Mouse (Mus musculus) forebrain, embryonic 14.5 days (tissue): ENCODE measurements around the gene Fam205c. TPM values are rescaled to one million over a fixed set of nuclear protein-coding genes. Genes with fewer than 3 reads are reported as not detected.

Source experiments
- ATAC-seq: fragments of 200-750 bp; cut with Nextera tagmentation; 2 replicates; pipeline ENCODE4 v1.8.0; 2017; ENCODE audit warnings: mild to moderate bottlenecking, moderate library complexity
- DNase-seq: peaks from one replicate; pipeline ENCODE4 v3.0.0-alpha.2; 2015; ENCODE audit warnings: low spot score
- H3K27ac ChIP-seq: fragments of 300-500 bp; sonication (generic); 2 replicates; pipeline ENCODE4 v1.5.1; 2014; ENCODE audit warnings: low read depth, mild to moderate bottlenecking, control low read depth, low read length, moderate library complexity
- H3K27me3 ChIP-seq: fragments of 300-500 bp; sonication (generic); replicated peaks from 2 replicates; pipeline ENCODE4 v1.6.1; 2014; ENCODE audit warnings: low read length, control low read depth, mixed read lengths; ENCODE audit not compliant: control insufficient read depth, insufficient read depth
- H3K36me3 ChIP-seq: fragments of 300-500 bp; sonication (generic); 2 replicates; pipeline ENCODE4 v1.6.1; 2014; ENCODE audit warnings: low read length, control low read depth; ENCODE audit not compliant: control insufficient read depth, insufficient read depth
- H3K4me1 ChIP-seq: fragments of 300-500 bp; sonication (generic); 2 replicates; pipeline ENCODE4 v1.6.1; 2014; ENCODE audit warnings: antibody characterized with exemption, low read length, control low read depth; ENCODE audit not compliant: control insufficient read depth, insufficient read depth
- H3K4me2 ChIP-seq: fragments of 300-500 bp; sonication (generic); 2 replicates; pipeline ENCODE4 v1.6.1; 2014; ENCODE audit warnings: mild to moderate bottlenecking, control low read depth, low read length
- H3K4me3 ChIP-seq: fragments of 300-500 bp; sonication (generic); 2 replicates; pipeline ENCODE4 v1.5.1; 2014; ENCODE audit warnings: low read depth, low read length, control low read depth
- H3K9ac ChIP-seq: fragments of 300-500 bp; sonication (generic); 2 replicates; pipeline ENCODE4 v1.6.1; 2014; ENCODE audit warnings: mild to moderate bottlenecking, low read length, control low read depth, moderate library complexity
- H3K9me3 ChIP-seq: fragments of 300-500 bp; sonication (generic); replicated peaks from 2 replicates; pipeline ENCODE4 v1.6.1; 2016; ENCODE audit warnings: low read length, control low read depth, mixed read lengths; ENCODE audit not compliant: control insufficient read depth
- WGBS: fragments of 180-500 bp; shearing (Covaris S2); extraction: QIAGEN DNeasy Blood & Tissue Kit; methylation state at CpG from one replicate; pipeline ENCODE4 v1.1.7; 2014; 5-methylcytosine and 5-hydroxymethylcytosine counted together
- polyA plus RNA-seq: library from polyadenylated mRNA; unstranded; fragments of >200 nt; fragmentation: Nextera tagmentation; extraction: Ambion mirVana; gene quantifications from 2 replicates; pipeline ENCODE4 v1.2.1, GENCODE M21; 2014

Gene Fam205c
- polyA plus RNA-seq, 1 experiment from 2014 or later: 0.98 TPM

- H3K9ac ChIP-seq: no peak overlapping the region
- no peak for DNase-seq
- no peaks in the 10 kb centered on the region for H3K36me3 ChIP-seq
- no peak overlapping the region for H3K4me2 ChIP-seq
- H3K9me3 ChIP-seq: no peaks in the 10 kb centered on the region
- no peak for ATAC-seq
- no peak overlapping the region for H3K27ac ChIP-seq
- no peak overlapping the region for H3K4me3 ChIP-seq
- H3K4me1 ChIP-seq: no peaks in the 10 kb centered on the region
- WGBS: 54% methylated on average over 10 of the region's 10 CpGs
- peaks cover 23% of the 10 kb centered on the region for H3K27me3 ChIP-seq
These were observed 39.4 kb upstream of the Fam205c start for GRCm38 (mm10) chr4:42913391-42913790.

GRCm38 (mm10) chr4:42904966-42905365, 30.9 kb upstream of the Fam205c start:
- DNase-seq: peak; percentile 19
- no peak for ATAC-seq
- H3K27ac ChIP-seq: no peak overlapping the region
- no peak overlapping the region for H3K4me3 ChIP-seq
- no peak overlapping the region for H3K4me2 ChIP-seq
- no peaks in the 10 kb centered on the region for H3K9me3 ChIP-seq
- H3K9ac ChIP-seq: no peak overlapping the region
- H3K36me3 ChIP-seq: no peaks in the 10 kb centered on the region
- H3K4me1 ChIP-seq: no peaks in the 10 kb centered on the region
- H3K27me3 ChIP-seq: no peaks in the 10 kb centered on the region
- 42% methylated on average over 6 of the region's 6 CpGs for WGBS

GRCm38 (mm10) chr4:42904523-42904922, 30.5 kb upstream of the Fam205c start:
- H3K4me3 ChIP-seq: no peak overlapping the region
- WGBS: 75% methylated on average over 3 of the region's 3 CpGs
- H3K9ac ChIP-seq: no peak overlapping the region
- no peaks in the 10 kb centered on the region for H3K4me1 ChIP-seq
- no peaks in the 10 kb centered on the region for H3K9me3 ChIP-seq
- ATAC-seq: no peak
- no peak overlapping the region for H3K4me2 ChIP-seq
- H3K36me3 ChIP-seq: no peaks in the 10 kb centered on the region
- DNase-seq: no peak
- no peaks in the 10 kb centered on the region for H3K27me3 ChIP-seq
- no peak overlapping the region for H3K27ac ChIP-seq

GRCm38 (mm10) chr4:42903942-42904341, 29.9 kb upstream of the Fam205c start:
- H3K36me3 ChIP-seq: no peaks in the 10 kb centered on the region
- H3K9ac ChIP-seq: no peak overlapping the region
- no peaks in the 10 kb centered on the region for H3K4me1 ChIP-seq
- 76% methylated on average over 1 of the region's 1 CpGs for WGBS
- no peak overlapping the region for H3K4me3 ChIP-seq
- no peak overlapping the region for H3K4me2 ChIP-seq
- ATAC-seq: no peak
- H3K27ac ChIP-seq: no peak overlapping the region
- H3K27me3 ChIP-seq: no peaks in the 10 kb centered on the region
- DNase-seq: no peak
- no peaks in the 10 kb centered on the region for H3K9me3 ChIP-seq

- 88% methylated on average over 5 of the region's 5 CpGs for WGBS
- Histone ChIP-seq H3K36me3 (no peaks in the 10 kb centered on the region), H3K4me1 (no peaks in the 10 kb centered on the region), H3K9ac (no peak overlapping the region), H3K27me3 (no peaks in the 10 kb centered on the region), H3K4me3 (no peak overlapping the region), H3K9me3 (no peaks in the 10 kb centered on the region), H3K4me2 (no peak overlapping the region), H3K27ac (no peak overlapping the region)
- DNase-seq (no peak), ATAC-seq (no peak)
These were observed 28.7 kb upstream of the Fam205c start for GRCm38 (mm10) chr4:42902730-42903129.

- H3K27me3 ChIP-seq: no peaks in the 10 kb centered on the region
- no peak overlapping the region for H3K9ac ChIP-seq
- no peak overlapping the region for H3K4me3 ChIP-seq
- no peak overlapping the region for H3K27ac ChIP-seq
- no peaks in the 10 kb centered on the region for H3K4me1 ChIP-seq
- 69% methylated on average over 9 of the region's 9 CpGs for WGBS
- no peak for ATAC-seq
- no peak for DNase-seq
- H3K9me3 ChIP-seq: no peaks in the 10 kb centered on the region
- no peaks in the 10 kb centered on the region for H3K36me3 ChIP-seq
- H3K4me2 ChIP-seq: no peak overlapping the region
These were observed 28.1 kb upstream of the Fam205c start for GRCm38 (mm10) chr4:42902174-42902573.

GRCm38 (mm10) chr4:42900878-42901277, 26.8 kb upstream of the Fam205c start:
- H3K27ac ChIP-seq: no peak overlapping the region
- H3K4me1 ChIP-seq: no peaks in the 10 kb centered on the region
- no peaks in the 10 kb centered on the region for H3K36me3 ChIP-seq
- no peak for ATAC-seq
- no peak overlapping the region for H3K4me3 ChIP-seq
- no peaks in the 10 kb centered on the region for H3K27me3 ChIP-seq
- H3K9ac ChIP-seq: no peak overlapping the region
- no peak overlapping the region for H3K4me2 ChIP-seq
- WGBS: 69% methylated on average over 5 of the region's 5 CpGs
- no peaks in the 10 kb centered on the region for H3K9me3 ChIP-seq
- no peak for DNase-seq

GRCm38 (mm10) chr4:42898914-42899313, 24.9 kb upstream of the Fam205c start:
- Histone ChIP-seq H3K4me3 (no peak overlapping the region), H3K36me3 (no peaks in the 10 kb centered on the region), H3K4me2 (no peak overlapping the region), H3K9ac (no peak overlapping the region), H3K9me3 (no peaks in the 10 kb centered on the region), H3K27ac (no peak overlapping the region), H3K27me3 (no peaks in the 10 kb centered on the region), H3K4me1 (peaks cover 5% of the 10 kb centered on the region; the same call in 1 of the 2 replicates)
- 31% methylated on average over 3 of the region's 3 CpGs for WGBS
- no peak for DNase-seq
- no peak for ATAC-seq

- Histone ChIP-seq H3K27me3 (no peaks in the 10 kb centered on the region), H3K4me2 (no peak overlapping the region), H3K36me3 (no peaks in the 10 kb centered on the region), H3K9ac (no peak overlapping the region), H3K4me3 (no peak overlapping the region), H3K9me3 (no peaks in the 10 kb centered on the region), H3K27ac (no peak overlapping the region), H3K4me1 (peaks cover 5% of the 10 kb centered on the region; the same call in 1 of the 2 replicates)
- 24% methylated on average over 7 of the region's 7 CpGs for WGBS
- DNase-seq: peak; percentile 54
- ATAC-seq: peak; percentile 65
These were observed 21.1 kb upstream of the Fam205c start for GRCm38 (mm10) chr4:42895118-42895517.
